In genomic region chr5:131869711-131870499, GRCm38 (mm10) we compare ENCODE assay signal across 14 mouse cellular contexts.
"Had no signal": no experiment of that assay in that cellular context is flagged by ENCODE, and none has a peak within 500 bp of the region (broad histone marks: within the 10 kb centered on the region; RNA-seq: fewer than 3 reads in every experiment).

No protein-coding gene starts in this region.

- ATAC-seq: liver, embryonic 12.5 days; midbrain, embryonic 16.5 days had no signal

- H3K9ac ChIP-seq: kidney, embryonic 15.5 days; limb, embryonic 15.5 days; liver, embryonic 12.5 days; lung, embryonic 15.5 days; midbrain, embryonic 12.5 days had no signal

- H3K27me3 ChIP-seq: kidney, embryonic 15.5 days; limb, embryonic 15.5 days; liver, embryonic 12.5 days; lung, embryonic 15.5 days had no signal

- DNase-seq: kidney, adult 2 months; kidney, postnatal 25 days; layer of hippocampus, adult 9-11 months; layer of hippocampus, postnatal 36 days; lung, postnatal 14 days; right cerebral cortex, adult 18-20 months; right cerebral cortex, postnatal 25 days; thymus, postnatal 4 days had no signal

- H3K4me2 ChIP-seq: kidney, embryonic 15.5 days; limb, embryonic 15.5 days; liver, embryonic 12.5 days; lung, embryonic 15.5 days; midbrain, embryonic 12.5 days had no signal

- H3K4me3 ChIP-seq: kidney, embryonic 15.5 days; limb, embryonic 15.5 days; liver, embryonic 12.5 days; lung, embryonic 15.5 days; midbrain, embryonic 12.5 days had no signal

- H3K27ac ChIP-seq: kidney, embryonic 15.5 days; limb, embryonic 15.5 days; liver, embryonic 12.5 days; lung, embryonic 15.5 days; midbrain, embryonic 12.5 days had no signal

- H3K36me3 ChIP-seq: kidney, embryonic 15.5 days; limb, embryonic 15.5 days; liver, embryonic 12.5 days; lung, embryonic 15.5 days; midbrain, embryonic 12.5 days had no signal

- H3K4me1 ChIP-seq: kidney, embryonic 15.5 days; limb, embryonic 15.5 days; liver, embryonic 12.5 days; lung, embryonic 15.5 days had no signal

- H3K9me3 ChIP-seq: kidney, embryonic 15.5 days; limb, embryonic 15.5 days; liver, embryonic 12.5 days; lung, embryonic 15.5 days; midbrain, embryonic 12.5 days had no signal
